In genomic region chr10:87046931-87047468, GRCm38 (mm10) we compare ENCODE assay signal across 16 mouse cellular contexts. TPM values are rescaled to one million over a fixed set of nuclear protein-coding genes. Genes with fewer than 3 reads are reported as not detected.
DNase-seq lines count a peak whose midpoint lies in the region; ATAC-seq and TF ChIP-seq lines count a peak whose summit lies in the region.
"Had no signal": no experiment of that assay in that cellular context is flagged by ENCODE, and none has a peak within 500 bp of the region (broad histone marks: within the 10 kb centered on the region; RNA-seq: fewer than 3 reads in every experiment).

No protein-coding gene starts in this region.

- no peak overlapping the region for H3K4me2 ChIP-seq in forebrain, embryonic 11.5 days (ENCODE audit: low read depth, low read length, severe bottlenecking)
- no peak overlapping the region for H3K4me2 ChIP-seq in forebrain, postnatal 0 days (ENCODE audit: low read depth)
- H3K4me2 ChIP-seq in midbrain, postnatal 0 days (ENCODE audit: low read depth, low read length, poor library complexity, severe bottlenecking) = no peak overlapping the region
- H3K4me2 ChIP-seq: hindbrain, embryonic 15.5 days; lung, embryonic 15.5 days had no signal

- DNase-seq in forebrain, embryonic 11.5 days (ENCODE audit: low spot score) = peak; percentile 68
- DNase-seq in forebrain, postnatal 0 days = no peak
- no peak for DNase-seq in lung, adult 2 months
- DNase-seq in lung, postnatal 14 days = no peak
- peak; percentile 11 for DNase-seq in NIH3T3 (ENCODE audit: low read depth)
- no peak for DNase-seq in midbrain, postnatal 0 days (ENCODE audit: low spot score)
- no peak for DNase-seq in right cerebral cortex, postnatal 36 days (ENCODE audit: low spot score in 2 of 2)
- DNase-seq in kidney, postnatal 25 days = no peak
- DNase-seq: adrenal gland, postnatal 36 days; heart, adult 2 months had no signal

- 0 out of 2 replicates have a peak, but pooled peaks cover 6% of the 10 kb centered on the region for H3K4me1 ChIP-seq in forebrain, embryonic 11.5 days (replicated peaks; ENCODE audit: control insufficient read depth, insufficient read depth, low read length)
- H3K4me1 ChIP-seq in forebrain, postnatal 0 days (ENCODE audit: insufficient read depth) = no peaks in the 10 kb centered on the region
- H3K4me1 ChIP-seq in lung, adult 2 months (ENCODE audit: control insufficient read depth, insufficient read depth, low read length) = no peaks in the 10 kb centered on the region
- H3K4me1 ChIP-seq in midbrain, postnatal 0 days (ENCODE audit: insufficient read depth, low read length) = no peaks in the 10 kb centered on the region
- H3K4me1 ChIP-seq: hindbrain, embryonic 15.5 days; lung, embryonic 15.5 days had no signal

- H3K27me3 ChIP-seq in forebrain, embryonic 11.5 days (ENCODE audit: control insufficient read depth, insufficient read depth, low read length) = no peaks in the 10 kb centered on the region
- H3K27me3 ChIP-seq in forebrain, postnatal 0 days (ENCODE audit: insufficient read depth, low read length) = no peaks in the 10 kb centered on the region
- H3K27me3 ChIP-seq in midbrain, postnatal 0 days (ENCODE audit: insufficient read depth, low read length) = no peaks in the 10 kb centered on the region
- H3K27me3 ChIP-seq: hindbrain, embryonic 15.5 days; lung, embryonic 15.5 days had no signal

- no peak overlapping the region for H3K4me3 ChIP-seq in forebrain, embryonic 11.5 days (ENCODE audit: low read depth, low read length)
- no peak overlapping the region for H3K4me3 ChIP-seq in forebrain, postnatal 0 days (ENCODE audit: low read depth, low read length)
- no peak overlapping the region for H3K4me3 ChIP-seq in lung, adult 2 months (replicated peaks; ENCODE audit: extremely low read depth, low read depth, low read length)
- no peak overlapping the region for H3K4me3 ChIP-seq in midbrain, postnatal 0 days (ENCODE audit: low read depth, low read length)
- H3K4me3 ChIP-seq: heart, adult 2 months; hindbrain, embryonic 15.5 days; lung, embryonic 15.5 days had no signal

- WGBS in forebrain, embryonic 11.5 days = 78% methylated on average over 10 of the region's 10 CpGs
- 74% methylated on average over 10 of the region's 10 CpGs for WGBS in forebrain, postnatal 0 days
- 83% methylated on average over 10 of the region's 10 CpGs for WGBS in lung, adult 2 months
- 84% methylated on average over 10 of the region's 10 CpGs for WGBS in midbrain, postnatal 0 days

- TF ChIP-seq POLR2A in lung, adult 2 months (IDR thresholded peaks at IDR 0.05; ENCODE audit: borderline replicate concordance, extremely low read depth, low read depth, low read length) = no peak

- H3K36me3 ChIP-seq in forebrain, embryonic 11.5 days (ENCODE audit: control insufficient read depth, insufficient read depth, low read length) = no peaks in the 10 kb centered on the region
- no peaks in the 10 kb centered on the region for H3K36me3 ChIP-seq in forebrain, postnatal 0 days (ENCODE audit: insufficient read depth)
- no peaks in the 10 kb centered on the region for H3K36me3 ChIP-seq in midbrain, postnatal 0 days (ENCODE audit: insufficient read depth, low read length)
- H3K36me3 ChIP-seq: hindbrain, embryonic 15.5 days; lung, embryonic 15.5 days had no signal

- peak overlapping the region; percentile 67 for H3K27ac ChIP-seq in forebrain, embryonic 11.5 days (ENCODE audit: low read depth, low read length)
- no peak overlapping the region for H3K27ac ChIP-seq in forebrain, postnatal 0 days (ENCODE audit: low read depth, low read length)
- no peak overlapping the region for H3K27ac ChIP-seq in midbrain, postnatal 0 days (ENCODE audit: low read depth, low read length)
- H3K27ac ChIP-seq: heart, adult 2 months; hindbrain, embryonic 15.5 days; lung, embryonic 15.5 days had no signal

- no peak for TF ChIP-seq CTCF in forebrain, postnatal 0 days (IDR thresholded peaks at IDR 0.05; ENCODE audit: low read depth)
- TF ChIP-seq CTCF in lung, adult 2 months (IDR thresholded peaks at IDR 0.05; ENCODE audit: insufficient read depth, low read length) = 0 out of 2 replicates have a peak, but pooled peaks have one; percentile 10
- peak; percentile 33 for TF ChIP-seq CTCF in midbrain, postnatal 0 days (IDR thresholded peaks at IDR 0.05)

- H3K9ac ChIP-seq in forebrain, embryonic 11.5 days (ENCODE audit: low read length) = no peak overlapping the region
- no peak overlapping the region for H3K9ac ChIP-seq in forebrain, postnatal 0 days
- no peak overlapping the region for H3K9ac ChIP-seq in midbrain, postnatal 0 days (replicated peaks; ENCODE audit: low read length, poor library complexity, severe bottlenecking)
- H3K9ac ChIP-seq: hindbrain, embryonic 15.5 days; lung, embryonic 15.5 days had no signal

- H3K9me3 ChIP-seq in forebrain, embryonic 11.5 days (ENCODE audit: control insufficient read depth, low read length) = no peaks in the 10 kb centered on the region
- no peaks in the 10 kb centered on the region for H3K9me3 ChIP-seq in forebrain, postnatal 0 days (ENCODE audit: low read length)
- no peaks in the 10 kb centered on the region for H3K9me3 ChIP-seq in midbrain, postnatal 0 days (ENCODE audit: low read length)
- H3K9me3 ChIP-seq: hindbrain, embryonic 15.5 days; lung, embryonic 15.5 days had no signal

- ATAC-seq in forebrain, embryonic 11.5 days (replicated peaks; ENCODE audit: low FRiP score) = peak; percentile 49
- no peak for ATAC-seq in forebrain, postnatal 0 days
- no peak for ATAC-seq in midbrain, postnatal 0 days (ENCODE audit: low FRiP score)

RNA-seq across cellular contexts. Expression of gene 1700113H08Rik, which starts 10.8 kb away (rescaled TPM):
- polyA plus RNA-seq in forebrain, embryonic 11.5 days (2014; fragmentation: Nextera tagmentation; extraction: Ambion mirVana) = not detected in 2 replicates
- total RNA-seq in forebrain, postnatal 0 days (2014; rRNA removed) = not detected in 2 replicates
- polyA plus RNA-seq in forebrain, postnatal 0 days (2015; fragmentation: Nextera tagmentation; extraction: Ambion mirVana) = 0.27 and 0.30 TPM in 2 replicates
- not detected in 2 replicates for polyA plus RNA-seq in lung, adult 2 months (2012; rRNA removed)
- not detected in 2 replicates for total RNA-seq in midbrain, postnatal 0 days (2014; rRNA removed)
- polyA plus RNA-seq in midbrain, postnatal 0 days (2015; fragmentation: Nextera tagmentation; extraction: Ambion mirVana) = 0.27 and 0.34 TPM in 2 replicates
- total RNA-seq: adrenal gland, postnatal 36 days; ES-E14; heart, adult 2 months had no signal
- polyA plus RNA-seq: cortical plate, adult 2 months; frontal cortex, adult 2 months; lung, embryonic 15.5 days; stomach, embryonic 14.5 days had no signal

RNA-seq across cellular contexts. Expression of gene Stab2, which starts 39.2 kb away (rescaled TPM):
- 0.27 TPM in 1 of 2 replicates, not detected in the other for polyA plus RNA-seq in forebrain, embryonic 11.5 days (2014; fragmentation: Nextera tagmentation; extraction: Ambion mirVana)
- total RNA-seq in forebrain, postnatal 0 days (2014; rRNA removed) = 0.19 and 0.31 TPM in 2 replicates
- polyA plus RNA-seq in forebrain, postnatal 0 days (2015; fragmentation: Nextera tagmentation; extraction: Ambion mirVana) = 0.04 and 0.08 TPM in 2 replicates
- polyA plus RNA-seq in lung, adult 2 months (2012; rRNA removed) = 0.88 and 0.93 TPM in 2 replicates
- total RNA-seq in midbrain, postnatal 0 days (2014; rRNA removed) = 0.05 and 0.71 TPM in 2 replicates
- polyA plus RNA-seq in midbrain, postnatal 0 days (2015; fragmentation: Nextera tagmentation; extraction: Ambion mirVana) = 0.04 and 0.41 TPM in 2 replicates

Comparison
In these comparisons a context has a peak if more than half of its experiments do, and no peak if none do; other contexts are left out.
1. DNase-seq: peak in forebrain, embryonic 11.5 days (single experiment) and NIH3T3 (single experiment); none in forebrain, postnatal 0 days (single experiment), lung, adult 2 months (single experiment), lung, postnatal 14 days (single experiment), midbrain, postnatal 0 days (single experiment), right cerebral cortex, postnatal 36 days (0 of 2) and kidney, postnatal 25 days (0 of 2).